Mouse (Mus musculus) heart, adult 8-10 months (tissue): ENCODE measurements around the gene Chrm3. TPM values are rescaled to one million over a fixed set of nuclear protein-coding genes. Genes with fewer than 3 reads are reported as not detected.

ENCODE experiments used
- DNase-seq: peaks from one replicate; pipeline ENCODE4 v3.0.0; 2022; ENCODE audit warnings: low spot score
- total RNA-seq, 4 experiments: library from RNA; stranded (reverse); gene quantifications; 2 replicates each; pipeline ENCODE4 v1.2.4; 2022

Gene Chrm3
- total RNA-seq, 4 experiments from 2014 or later, result 0.78 to 1.8 (median 1.2) TPM

DNA sequence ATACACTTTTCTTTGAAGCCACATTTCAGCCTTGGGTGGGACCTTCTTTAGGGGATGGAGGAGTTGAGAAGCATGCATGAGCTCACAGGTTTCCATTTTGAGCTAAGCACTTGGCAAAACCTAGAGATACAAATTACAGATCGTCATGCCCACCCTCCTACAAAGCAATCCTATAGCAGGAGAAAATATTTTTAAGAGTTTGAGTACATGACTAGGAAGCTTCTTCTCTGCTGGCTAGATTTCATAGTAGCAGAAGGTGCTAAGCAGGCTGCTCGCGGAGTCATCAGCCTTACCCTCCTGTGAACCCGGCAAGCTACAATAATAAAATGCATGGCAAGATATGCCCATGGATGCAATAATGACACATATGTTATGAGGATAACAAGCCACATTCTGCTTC lies 124.4 kb downstream of the Chrm3 start:
- DNase-seq, result no peak

DNA sequence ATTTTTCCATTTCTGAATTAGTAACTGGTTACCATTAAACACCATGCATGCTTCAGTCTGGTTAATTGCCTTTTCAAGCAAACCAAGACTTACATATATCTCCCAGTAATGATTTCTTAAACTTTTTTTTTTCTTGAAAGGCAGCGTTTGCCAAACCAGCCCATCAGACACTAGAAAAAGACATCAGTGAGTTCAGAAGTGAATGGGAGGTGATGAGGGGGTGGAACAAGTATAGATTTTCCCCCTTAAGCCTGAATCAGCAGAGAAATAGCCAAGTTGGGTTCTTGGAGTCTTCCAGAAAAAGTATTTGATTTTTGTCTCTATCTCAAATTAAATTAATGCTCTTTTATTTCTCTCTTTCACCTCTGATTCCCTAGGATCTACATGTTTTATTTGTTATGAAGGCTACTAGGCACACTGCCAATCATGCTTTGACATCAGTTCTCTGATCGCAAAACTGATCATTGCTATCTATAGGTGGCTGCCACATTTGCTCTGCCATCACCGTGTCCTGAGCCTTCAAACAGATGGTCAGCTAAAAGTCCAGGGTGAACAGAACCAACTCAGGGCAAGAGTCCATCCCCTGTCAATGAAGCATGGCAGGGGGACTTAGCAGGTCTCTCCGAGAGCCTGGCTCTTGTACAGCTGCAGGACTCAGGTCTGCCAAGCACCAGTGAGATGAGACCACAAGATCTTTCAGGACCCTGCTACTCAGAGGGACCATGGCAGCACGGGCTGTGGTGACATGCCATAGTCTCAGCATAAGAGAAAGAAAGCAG lies 125.1 kb downstream of the Chrm3 start:
- no peak for DNase-seq

DNA sequence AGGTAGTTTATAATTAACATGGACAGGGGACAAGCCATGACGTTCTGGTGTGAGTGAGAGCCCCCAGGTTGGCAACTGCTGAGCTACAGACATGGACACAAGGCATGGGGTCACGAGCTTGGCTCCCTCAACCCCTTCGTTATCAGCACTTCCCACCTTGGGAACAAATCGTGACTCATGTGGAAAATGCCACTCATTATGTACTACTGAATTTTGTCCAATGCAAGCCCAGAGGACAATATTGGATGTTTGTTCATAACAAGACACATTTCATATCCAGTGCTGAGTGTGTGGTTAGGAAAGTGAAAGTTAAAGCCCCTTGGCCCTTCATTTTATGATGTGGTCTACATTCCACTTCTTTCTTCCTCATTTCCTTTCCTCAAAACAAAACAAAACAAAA lies 140.2 kb downstream of the Chrm3 start:
- DNase-seq, result peak; percentile 23

DNA sequence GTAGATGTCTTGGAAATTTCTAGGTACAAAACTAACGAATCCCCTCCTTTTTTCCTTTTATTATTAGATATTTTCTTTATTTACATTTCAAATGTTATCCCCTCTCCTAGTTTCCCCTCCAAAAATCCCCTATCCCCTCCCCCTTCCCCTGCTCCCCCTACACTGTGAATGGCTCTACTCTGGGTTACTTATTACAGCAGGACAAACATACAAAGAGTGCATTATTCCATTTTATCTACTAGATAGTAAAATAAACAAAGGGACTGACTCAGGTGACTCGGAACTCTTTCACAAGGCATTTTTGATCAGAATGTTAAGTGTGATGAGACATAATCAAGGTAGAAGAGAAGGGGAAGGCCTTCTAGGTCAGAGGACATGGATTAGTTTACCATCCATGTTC lies 148.5 kb downstream of the Chrm3 start:
- no peak for DNase-seq

DNA sequence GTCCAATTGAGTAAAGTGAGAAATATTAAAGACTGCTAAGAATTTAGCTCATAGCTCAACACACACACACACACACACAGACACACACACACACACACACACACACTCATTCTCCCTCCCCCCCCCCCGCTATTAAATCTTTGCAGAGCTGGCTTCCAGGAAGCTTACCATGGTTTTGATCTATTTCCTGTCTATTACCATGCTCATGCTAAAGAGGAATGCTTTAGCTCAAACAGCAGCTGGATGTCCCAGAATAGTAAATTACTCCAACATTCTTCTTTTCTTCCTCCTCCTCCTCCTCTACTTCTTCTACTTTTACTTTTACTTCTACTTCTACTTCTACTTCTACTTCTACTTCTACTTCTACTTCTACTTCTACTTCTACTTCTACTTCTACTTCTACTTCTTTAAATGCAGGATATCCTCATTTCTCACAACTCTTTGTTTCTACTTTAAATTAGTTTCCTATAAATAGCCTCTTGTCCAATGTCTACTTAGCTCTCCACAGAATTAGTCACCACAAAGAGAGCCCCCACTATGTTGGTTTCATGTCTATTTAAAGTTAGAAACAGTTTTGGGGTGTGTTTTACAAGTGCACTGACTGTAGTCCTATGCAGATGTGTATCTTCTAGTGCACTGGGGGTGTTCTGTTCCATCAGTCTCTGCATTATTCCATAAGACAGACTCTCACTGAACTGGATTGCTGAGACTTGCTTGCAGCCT lies 150.0 kb downstream of the Chrm3 start:
- DNase-seq, result no peak

DNA sequence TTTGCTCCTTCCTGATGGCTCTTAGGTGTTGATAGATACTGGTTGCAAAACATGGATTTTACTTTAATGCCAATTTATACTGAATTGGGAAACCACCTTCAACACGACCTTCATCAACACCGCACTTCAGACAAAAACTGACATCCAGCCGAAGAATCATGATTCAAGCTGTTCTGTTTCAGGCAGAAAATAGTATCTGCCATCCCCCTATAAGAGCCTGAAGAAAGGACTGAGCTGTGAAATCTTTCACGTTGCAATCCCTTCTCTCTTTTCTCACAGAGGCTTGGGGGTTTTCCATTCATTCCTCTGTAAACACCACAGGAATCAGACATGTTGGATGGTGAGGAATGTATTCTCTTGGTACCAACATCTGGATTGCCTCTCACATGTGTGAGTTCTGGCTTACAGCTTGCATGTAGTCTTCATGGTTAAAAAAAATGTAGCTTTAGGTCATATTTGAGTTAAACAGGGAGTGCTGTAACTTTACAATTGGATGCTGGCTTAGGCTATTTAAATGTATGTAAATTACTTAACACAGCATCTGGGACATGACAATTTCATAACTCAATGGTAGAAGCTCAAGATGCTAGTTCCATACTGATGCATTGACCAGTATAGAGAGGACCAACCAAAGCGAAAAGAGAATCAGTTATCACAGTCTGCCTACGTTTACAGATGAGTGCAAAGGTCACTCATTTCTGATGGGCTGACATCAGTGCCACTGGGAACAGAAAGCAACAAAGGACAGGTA lies 161.3 kb downstream of the Chrm3 start:
- no peak for DNase-seq

DNA sequence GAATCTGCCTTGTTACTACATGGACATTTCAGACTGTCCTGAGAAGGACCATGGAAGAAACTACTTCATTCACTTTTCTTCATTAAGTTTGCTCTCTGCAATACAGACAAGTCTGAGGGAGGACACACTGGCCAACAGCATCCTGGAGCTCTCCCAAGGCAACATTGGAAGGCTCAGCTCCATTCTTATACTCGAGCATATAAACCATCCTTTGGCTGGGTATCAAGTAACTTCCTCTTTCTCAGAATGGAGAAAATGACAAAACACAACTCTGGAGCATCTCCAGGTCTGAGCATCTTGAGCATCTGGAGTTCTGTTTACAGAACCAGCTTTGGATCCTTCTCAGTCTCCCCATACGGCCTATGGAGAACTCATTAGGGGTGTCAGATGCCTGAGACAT lies 170.8 kb downstream of the Chrm3 start:
- DNase-seq, result no peak

DNA sequence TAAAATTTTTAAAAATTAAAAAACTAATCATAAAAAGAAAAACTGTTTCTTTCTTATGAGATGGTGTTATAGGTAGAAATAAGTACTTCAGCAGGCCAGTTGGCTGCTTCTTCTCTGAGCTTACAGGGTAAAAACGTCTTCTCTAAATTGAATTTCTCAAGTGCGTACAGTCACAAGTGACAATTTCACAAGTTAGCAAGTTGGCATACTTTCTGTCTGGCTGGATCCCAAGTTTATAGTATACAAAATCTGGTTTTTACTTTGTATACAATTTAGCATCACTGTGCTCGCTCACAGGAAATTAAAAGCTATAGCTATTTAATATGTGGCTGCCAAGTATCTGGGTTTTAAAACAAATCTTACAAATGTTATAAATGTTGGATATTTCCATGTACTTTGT lies 172.7 kb downstream of the Chrm3 start:
- no peak for DNase-seq

DNA sequence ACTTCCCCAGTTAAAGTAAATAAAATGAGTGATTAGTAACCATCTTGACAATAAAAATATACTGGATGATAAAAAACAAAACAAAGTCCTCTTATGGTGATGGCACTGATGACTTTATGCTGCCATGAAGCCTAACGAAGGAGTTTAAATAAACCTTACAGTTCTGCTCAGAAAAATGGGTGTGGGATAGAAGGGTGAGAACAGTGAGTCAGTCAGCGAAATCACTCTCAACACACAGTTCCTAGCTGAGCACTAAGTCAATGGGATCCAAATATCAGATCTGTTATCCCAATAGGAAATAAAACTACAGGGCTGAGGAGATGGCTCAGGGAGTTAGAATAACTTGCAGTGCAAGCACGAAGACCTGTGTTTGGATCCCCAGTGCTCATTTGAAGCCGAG lies 176.8 kb downstream of the Chrm3 start:
- DNase-seq, result no peak

DNA sequence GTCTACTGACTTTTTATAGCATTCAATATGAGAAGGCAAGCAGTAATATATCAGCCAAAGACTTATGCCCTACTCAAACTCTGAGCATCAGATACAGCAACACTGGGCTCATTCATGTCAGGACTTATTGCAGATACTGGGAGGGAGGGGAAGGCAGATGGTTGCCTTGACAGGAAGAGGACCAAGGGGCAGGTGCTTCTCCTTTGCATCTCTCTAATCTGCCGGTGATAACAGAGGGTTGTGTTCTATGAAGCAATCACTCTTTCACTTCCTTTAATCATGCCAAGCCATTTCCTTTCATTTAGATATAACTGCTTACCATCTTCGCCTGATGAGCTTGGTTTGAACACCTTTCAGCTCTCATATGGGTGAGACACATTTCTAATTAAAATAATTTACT lies 177.9 kb downstream of the Chrm3 start:
- DNase-seq, result no peak

DNA sequence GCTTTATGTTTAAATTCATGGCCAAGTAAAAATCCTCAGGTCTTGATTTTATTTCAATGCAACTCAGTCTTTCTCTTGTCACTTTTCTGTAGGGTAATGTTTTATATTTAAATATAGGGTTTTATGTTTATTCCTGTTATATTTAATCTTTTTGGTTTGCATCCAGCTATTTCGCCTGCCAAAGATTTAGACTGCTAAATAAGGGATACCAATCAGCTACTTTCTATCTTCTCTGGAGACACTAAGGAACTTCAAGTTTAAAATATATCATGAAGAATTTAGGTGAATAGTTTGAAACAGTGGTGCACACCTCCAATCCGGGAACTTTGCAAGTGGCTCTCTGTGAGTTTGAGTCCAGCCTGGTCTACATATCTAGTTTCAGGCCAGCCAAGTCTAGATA lies 190.1 kb downstream of the Chrm3 start:
- DNase-seq, result no peak

DNA sequence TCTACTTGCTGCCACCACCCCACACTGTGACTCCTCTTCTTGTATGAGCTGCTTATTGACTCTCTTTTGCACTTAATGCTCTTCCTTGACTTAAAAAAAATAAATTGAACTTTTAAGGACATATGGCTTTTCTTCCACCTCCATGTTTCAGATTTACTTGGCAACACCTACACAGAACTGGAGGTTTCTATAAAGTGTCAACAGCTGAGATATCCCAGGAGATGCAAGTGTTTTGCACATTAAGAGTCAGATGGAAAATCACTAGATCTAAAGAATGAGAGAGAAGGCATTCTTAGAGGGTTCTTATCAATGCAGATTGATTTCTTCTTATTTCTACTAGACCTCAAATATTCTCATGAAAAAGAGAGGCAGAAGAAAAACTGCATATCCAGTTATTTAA lies 197.3 kb downstream of the Chrm3 start:
- no peak for DNase-seq

DNA sequence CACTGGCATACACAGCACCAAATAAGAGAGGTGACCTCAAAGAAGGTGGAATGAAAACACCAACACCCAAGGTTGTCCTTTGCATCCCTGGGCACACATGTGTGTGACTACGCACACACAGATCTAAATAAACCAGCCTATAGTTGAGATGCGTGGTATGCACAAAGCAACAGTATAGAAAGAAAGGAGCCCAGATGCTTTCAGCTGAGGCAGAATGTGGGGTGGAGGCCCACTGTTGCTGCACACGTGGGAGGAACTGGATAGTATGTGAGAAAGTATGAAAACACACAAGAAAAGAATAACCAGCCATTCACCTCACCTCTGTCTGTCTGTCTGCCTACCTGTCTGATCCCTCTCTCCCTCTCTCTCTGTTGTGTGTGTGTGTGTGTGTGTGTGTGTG lies 203.2 kb downstream of the Chrm3 start:
- no peak for DNase-seq

DNA sequence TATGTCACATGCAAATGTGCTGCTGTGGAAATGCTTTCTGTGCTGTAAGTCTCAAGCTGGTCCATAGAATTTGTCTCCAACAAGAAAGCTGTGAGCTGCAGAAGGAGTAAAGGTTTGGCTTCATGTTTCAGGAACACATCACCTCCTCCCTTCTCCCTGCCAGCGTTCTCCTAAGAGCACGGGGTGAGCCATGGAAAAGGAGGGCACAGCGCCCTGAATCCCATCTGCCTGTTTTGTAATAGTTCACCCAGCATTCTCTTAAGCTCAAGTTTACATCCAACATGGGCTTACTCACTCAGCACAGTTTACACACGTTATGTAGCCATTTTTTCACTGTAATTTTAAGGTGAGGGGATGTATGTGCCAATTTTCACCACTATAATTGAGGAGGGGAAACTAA lies 220.1 kb downstream of the Chrm3 start:
- DNase-seq, result no peak

DNA sequence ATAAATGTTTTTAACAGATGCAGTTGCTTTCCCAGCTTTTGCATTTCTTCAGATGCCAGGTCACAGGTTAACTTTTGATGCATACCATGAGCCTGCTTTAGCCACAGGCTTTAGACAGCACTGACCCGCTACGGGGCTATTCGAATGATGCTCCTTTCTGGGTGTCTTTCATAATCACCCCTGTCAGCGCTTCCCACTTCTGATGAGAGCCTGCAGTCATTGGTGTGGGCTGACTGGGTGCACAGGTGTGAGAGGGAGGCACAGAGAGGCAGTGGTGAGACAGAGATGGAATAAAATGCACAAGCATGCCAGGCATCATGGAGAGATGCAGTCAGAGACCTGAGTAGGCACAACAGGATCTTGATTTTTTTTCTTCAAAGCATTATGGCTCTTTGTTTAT lies 221.8 kb downstream of the Chrm3 start:
- no peak for DNase-seq

DNA sequence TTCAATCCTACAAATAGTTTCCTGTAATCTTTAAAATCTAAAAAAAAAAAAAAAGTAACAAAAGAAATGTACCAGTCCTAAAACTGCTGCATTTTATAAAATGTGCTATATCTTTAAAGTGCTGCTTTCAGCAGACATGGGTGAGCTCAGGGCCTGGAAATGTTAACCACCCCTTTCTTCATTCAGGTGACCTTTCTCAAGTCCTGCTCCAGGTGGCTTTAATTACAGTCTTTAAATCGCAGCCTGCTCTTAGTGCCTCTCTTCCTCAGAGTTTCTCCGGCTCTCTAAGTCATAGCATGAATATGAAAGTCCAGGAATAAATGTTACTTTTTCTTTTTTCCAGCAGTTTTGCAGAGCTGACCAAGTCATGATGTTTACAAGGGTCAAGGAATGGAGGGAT lies 229.6 kb downstream of the Chrm3 start:
- no peak for DNase-seq

DNA sequence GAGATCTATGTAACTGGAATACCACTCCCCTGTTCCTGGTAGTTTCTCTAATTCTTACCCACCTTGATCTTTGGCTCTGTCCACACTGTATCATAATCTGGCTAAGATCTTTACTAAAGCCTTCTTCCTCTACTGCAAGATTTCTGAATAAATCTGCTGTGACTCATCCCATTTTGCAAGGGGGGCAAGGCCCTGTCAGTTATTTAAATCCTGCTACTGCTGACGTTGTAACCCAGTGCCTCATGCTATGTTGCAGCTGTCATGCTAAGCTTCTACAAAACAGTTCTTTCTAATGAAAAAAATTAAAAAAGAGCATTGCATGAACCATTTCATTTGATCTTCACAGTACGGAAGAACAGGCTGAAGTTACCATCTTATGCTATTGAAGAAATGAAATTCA lies 248.4 kb downstream of the Chrm3 start:
- no peak for DNase-seq

DNA sequence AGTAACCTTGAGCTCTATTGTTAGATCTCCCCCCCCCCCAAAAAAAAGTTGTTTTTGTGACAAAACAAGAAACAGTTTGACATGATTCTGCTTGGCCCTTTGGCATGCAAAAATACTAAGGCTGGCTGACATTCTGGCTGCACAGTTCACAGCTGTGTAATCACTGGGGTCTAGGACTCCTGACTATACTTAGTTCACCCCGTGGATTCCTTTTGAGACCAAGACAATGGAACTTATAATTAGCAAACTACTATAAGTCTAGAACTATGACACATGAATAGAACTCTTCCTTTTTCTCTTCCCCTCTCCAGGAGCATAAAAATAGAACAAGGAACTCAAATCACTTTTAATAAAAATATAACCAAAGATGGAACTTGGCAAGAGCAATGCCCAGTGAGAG lies 251.1 kb downstream of the Chrm3 start:
- peak; percentile 9 for DNase-seq

DNA sequence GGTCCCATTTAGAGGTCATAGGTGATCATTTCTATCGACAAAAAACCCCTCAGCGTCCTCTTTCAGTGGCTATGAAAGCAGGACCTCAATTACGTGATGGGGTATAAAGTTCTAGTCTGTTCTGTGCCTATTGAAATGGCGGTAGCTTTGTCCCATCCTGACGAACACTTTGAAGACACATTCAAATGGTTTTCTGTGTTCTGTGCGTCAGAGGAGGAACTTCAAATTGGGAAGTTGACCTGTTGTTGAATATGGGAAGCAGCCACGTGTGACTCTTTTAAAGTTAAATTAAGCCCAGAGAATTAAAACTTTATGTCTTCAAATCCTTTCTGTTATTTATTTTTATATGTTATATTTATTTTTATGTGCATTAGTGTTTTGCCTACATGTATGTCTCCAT lies 253.3 kb downstream of the Chrm3 start:
- no peak for DNase-seq

DNA sequence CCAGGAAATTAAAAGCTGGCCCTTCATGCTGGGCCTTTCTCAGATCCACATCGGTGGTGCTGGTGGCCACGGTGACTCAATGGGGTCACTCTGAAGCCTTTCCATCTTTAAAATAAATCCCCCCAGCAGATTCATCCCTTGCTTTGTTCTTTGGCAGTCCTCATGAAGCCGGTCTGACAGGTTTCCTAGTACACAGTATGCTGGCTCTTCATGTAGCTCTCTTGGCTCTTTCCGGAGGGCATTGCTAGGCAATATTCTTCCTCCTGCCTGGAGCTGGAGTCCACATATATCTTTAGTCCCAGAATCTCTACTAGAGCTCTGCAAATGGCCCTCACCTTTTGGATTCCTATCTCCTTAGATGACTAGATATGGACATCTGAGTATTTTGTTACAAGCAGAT lies 269.9 kb downstream of the Chrm3 start:
- no peak for DNase-seq

DNA sequence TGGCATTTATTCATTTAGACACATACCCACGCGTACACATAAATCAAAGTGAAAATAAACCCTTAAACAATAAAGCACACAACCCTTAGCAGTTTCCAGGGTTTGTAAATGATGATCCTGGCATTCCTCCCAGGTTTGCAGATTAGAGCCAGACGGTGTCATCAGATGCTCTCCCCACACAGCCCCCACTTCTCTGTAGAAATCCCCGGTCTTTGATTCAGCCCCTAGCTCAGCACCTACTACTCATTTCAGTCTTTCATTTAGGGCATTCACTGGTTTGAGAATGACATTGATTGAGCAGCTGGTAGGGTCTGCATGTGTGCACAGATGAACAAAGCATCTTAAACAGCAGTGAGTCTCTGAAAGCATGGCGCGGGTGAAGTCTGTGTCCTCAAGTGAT lies 274.3 kb downstream of the Chrm3 start:
- no peak for DNase-seq

DNA sequence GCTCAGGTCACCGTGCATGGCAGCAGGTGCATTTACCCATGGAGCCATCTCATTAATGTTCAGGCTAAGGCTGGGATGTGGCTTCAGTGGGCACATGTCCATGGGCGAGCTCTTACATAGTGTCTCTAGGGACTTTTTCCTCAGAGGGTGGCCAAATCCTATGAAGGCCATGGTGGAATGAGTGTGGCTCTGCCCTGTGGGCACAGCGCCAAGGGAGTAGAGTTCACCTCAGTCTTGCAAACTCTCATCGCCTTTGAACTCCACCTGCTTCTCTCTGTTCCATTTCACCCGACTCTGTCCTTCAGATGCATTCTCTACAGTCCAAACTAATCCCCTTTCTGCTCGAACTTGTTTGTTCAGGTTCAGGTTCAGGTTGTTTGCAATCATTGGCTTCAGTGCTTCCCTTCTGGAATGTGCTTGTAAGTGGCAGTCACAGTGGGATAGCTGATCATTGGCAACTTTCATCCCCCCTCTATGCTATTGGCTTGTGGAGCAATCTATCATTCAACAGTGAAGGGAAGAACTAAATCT lies 278.7 kb downstream of the Chrm3 start:
- DNase-seq, result no peak

DNA sequence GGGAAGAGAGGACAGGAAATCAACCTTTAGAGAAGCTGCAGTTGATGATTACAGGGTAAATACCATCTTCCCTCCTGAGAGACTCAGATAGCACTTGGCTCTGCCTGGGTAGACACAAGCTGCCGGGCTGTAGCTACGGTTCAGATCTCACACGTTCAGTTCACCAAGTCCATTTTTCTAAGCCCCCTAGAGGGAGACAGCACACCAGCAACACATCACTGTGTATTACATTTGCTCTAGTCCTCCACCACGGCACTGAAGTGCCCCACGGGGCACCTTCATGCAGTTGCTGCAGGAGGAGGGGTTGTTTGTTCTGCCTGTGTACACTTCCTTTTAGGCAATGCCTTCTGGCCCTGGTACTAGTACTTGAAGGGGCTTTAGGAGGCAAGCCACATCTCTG lies 289.5 kb downstream of the Chrm3 start:
- peak; percentile 18 for DNase-seq
